8 mouse cellular contexts compared by ENCODE assay signal in the genomic region with DNA sequence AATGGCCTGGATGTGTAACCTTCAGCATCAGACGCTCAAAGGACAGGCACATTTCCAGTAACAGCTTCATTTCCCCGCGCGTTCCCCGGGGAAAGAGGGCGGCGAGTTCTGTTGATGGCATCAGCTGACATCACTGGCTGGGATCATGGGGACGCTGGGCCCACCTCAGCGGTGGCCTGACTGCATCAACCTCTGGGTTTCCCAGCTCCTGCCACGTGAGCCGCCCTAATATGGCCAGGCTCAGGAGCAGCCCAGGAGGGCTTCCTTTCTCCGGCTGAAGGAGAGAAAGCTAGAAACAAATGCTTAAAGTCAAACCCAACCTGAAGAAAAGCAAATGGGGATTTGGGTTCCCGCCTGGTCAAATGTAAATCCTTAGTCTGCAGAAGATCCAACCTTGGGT. TPM values are rescaled to one million over a fixed set of nuclear protein-coding genes. Genes with fewer than 3 reads are reported as not detected.
DNase-seq lines count a peak whose midpoint lies in the region; ATAC-seq and TF ChIP-seq lines count a peak whose summit lies in the region.

No protein-coding gene starts in this region.

- H3K9ac ChIP-seq in hindbrain, embryonic 14.5 days: peak overlapping the region; percentile 89
- peak overlapping the region; percentile 79 for H3K9ac ChIP-seq in limb, embryonic 13.5 days

- no peaks in the 10 kb centered on the region for H3K9me3 ChIP-seq in hindbrain, embryonic 14.5 days (ENCODE audit: control insufficient read depth, low read length)
- H3K9me3 ChIP-seq in limb, embryonic 13.5 days: no peaks in the 10 kb centered on the region

- H3K27ac ChIP-seq in hindbrain, embryonic 14.5 days: peak overlapping the region; percentile 86
- H3K27ac ChIP-seq in limb, embryonic 13.5 days: no peak overlapping the region
- H3K27ac ChIP-seq in olfactory bulb, adult 2 months (ENCODE audit: insufficient read depth, low read depth, low read length): no peak overlapping the region

- TF ChIP-seq POLR2A in olfactory bulb, adult 2 months (IDR thresholded peaks at IDR 0.05; ENCODE audit: insufficient read depth, low read depth, low read length): no peak

- no peaks in the 10 kb centered on the region for H3K27me3 ChIP-seq in hindbrain, embryonic 14.5 days (ENCODE audit: control insufficient read depth, insufficient read depth, low read length)
- H3K27me3 ChIP-seq in limb, embryonic 13.5 days: peaks cover 4% of the 10 kb centered on the region; the same call in 1 of the 2 replicates

- TF ChIP-seq CTCF in olfactory bulb, adult 2 months (IDR thresholded peaks at IDR 0.05; ENCODE audit: insufficient read depth, low read depth, low read length): no peak

- peak; percentile 85 for ATAC-seq in hindbrain, embryonic 14.5 days (ENCODE audit: low FRiP score)
- ATAC-seq in limb, embryonic 13.5 days (ENCODE audit: low FRiP score, low read depth): no peak; the same call in 1 of the 2 replicates

- H3K4me2 ChIP-seq in hindbrain, embryonic 14.5 days (replicated peaks): peak overlapping the region; percentile 97
- peak overlapping the region; percentile 94 for H3K4me2 ChIP-seq in limb, embryonic 13.5 days (replicated peaks)

- H3K36me3 ChIP-seq in hindbrain, embryonic 14.5 days (replicated peaks; ENCODE audit: control insufficient read depth, insufficient read depth): no peaks in the 10 kb centered on the region
- H3K36me3 ChIP-seq in limb, embryonic 13.5 days: no peaks in the 10 kb centered on the region

- peaks cover 12% of the 10 kb centered on the region for H3K4me1 ChIP-seq in hindbrain, embryonic 14.5 days (replicated peaks; ENCODE audit: control insufficient read depth, insufficient read depth, low read length)
- peaks cover 16% of the 10 kb centered on the region for H3K4me1 ChIP-seq in limb, embryonic 13.5 days
- peaks cover 13% of the 10 kb centered on the region for H3K4me1 ChIP-seq in olfactory bulb, adult 2 months (ENCODE audit: control insufficient read depth, insufficient read depth, low read length)

- DNase-seq in kidney, postnatal 10 days: peak; percentile 39
- no peak for DNase-seq in kidney, adult 11 months
- DNase-seq in cerebellum, adult 9-11 months: peak; percentile 78
- DNase-seq in frontal cortex, postnatal 14 days (ENCODE audit: low spot score in 2 of 2): peak; percentile 10 to 25
- DNase-seq in hindbrain, embryonic 14.5 days (ENCODE audit: low spot score): peak; percentile 67
- DNase-seq in spleen, adult 18-20 months: no peak

- peak overlapping the region; percentile 81 for H3K4me3 ChIP-seq in hindbrain, embryonic 14.5 days (replicated peaks; ENCODE audit: low read length)
- H3K4me3 ChIP-seq in limb, embryonic 13.5 days: peak overlapping the region; percentile 65
- H3K4me3 ChIP-seq in olfactory bulb, adult 2 months (ENCODE audit: insufficient read depth, low read depth, low read length): peak overlapping the region; percentile 49

- WGBS in hindbrain, embryonic 14.5 days: 3% methylated on average over 13 of the region's 13 CpGs
- 2% methylated on average over 13 of the region's 13 CpGs for WGBS in limb, embryonic 13.5 days
- WGBS in olfactory bulb, adult 2 months: 29% methylated on average over 13 of the region's 13 CpGs

RNA-seq across cellular contexts. Expression of a gene that starts 0.5 kb away (rescaled TPM):
- 44.4 and 47.0 TPM in 2 replicates for polyA plus RNA-seq in hindbrain, embryonic 14.5 days (2014; fragmentation: Nextera tagmentation; extraction: Ambion mirVana)
- polyA plus RNA-seq in limb, embryonic 13.5 days (2015; fragmentation: Nextera tagmentation; extraction: Ambion mirVana): 29.7 and 30.9 TPM in 2 replicates
- polyA plus RNA-seq in olfactory bulb, adult 2 months (2012; ENCODE audit: insufficient read depth, insufficient read length, low replicate concordance, missing spikeins): not detected in 2 replicates

Comparison
In these comparisons a context has a peak if more than half of its experiments do, and no peak if none do; other contexts are left out.
1. DNase-seq: peak in kidney, postnatal 10 days (single experiment), cerebellum, adult 9-11 months (single experiment), frontal cortex, postnatal 14 days (2 of 2) and hindbrain, embryonic 14.5 days (single experiment); none in kidney, adult 11 months (single experiment) and spleen, adult 18-20 months (0 of 2).
2. Peak in every context shown above with its lines, with median percentiles within 50 percentile points of each other: H3K4me3 ChIP-seq.